15 mouse cellular contexts compared by ENCODE assay signal in the genomic region with DNA sequence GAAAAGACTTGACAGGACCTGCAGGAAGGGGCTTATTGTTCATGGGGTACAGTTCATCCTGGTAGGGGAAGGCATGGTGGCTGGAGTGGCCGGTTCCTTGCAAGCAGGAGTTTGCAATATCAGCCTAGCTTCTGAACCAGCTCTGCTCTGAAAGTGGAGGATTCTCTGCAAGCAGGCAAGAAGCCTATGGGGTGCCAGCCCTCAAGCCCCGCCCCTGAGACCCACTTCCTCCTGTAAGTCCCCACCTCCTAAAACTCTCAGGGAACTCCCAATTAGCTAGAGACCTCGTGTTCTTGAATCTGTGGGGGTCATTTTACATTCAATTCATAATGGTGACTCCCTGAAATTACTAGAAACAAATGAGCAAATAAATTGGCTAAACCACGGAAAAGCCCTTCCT.
DNase-seq lines count a peak whose midpoint lies in the region.
"Had no signal": no experiment of that assay in that cellular context is flagged by ENCODE, and none has a peak within 500 bp of the region (broad histone marks: within the 10 kb centered on the region; RNA-seq: fewer than 3 reads in every experiment).

No protein-coding gene starts in this region.

- DNase-seq in heart, adult 11 months: peak; percentile 55
- DNase-seq in heart, adult 9 months (ENCODE audit: low spot score in 2 of 2): no peak
- DNase-seq in retina, postnatal 1 day: peak; percentile 43
- DNase-seq in retina, embryonic 14.5 days (ENCODE audit: low spot score): no peak
- peak; percentile 48 for DNase-seq in thymus, postnatal 0 days (ENCODE audit: low spot score)
- no peak for DNase-seq in kidney, postnatal 36 days
- DNase-seq in yolk sac, embryonic 10.5 days (ENCODE audit: low spot score): no peak
- DNase-seq in urinary bladder, adult 18-20 months (ENCODE audit: low spot score in 2 of 2): no peak
- DNase-seq: adrenal gland, adult 2 months; cerebellum, adult 9-11 months; heart, postnatal 4 days; kidney, adult 18-20 months; kidney, postnatal 4 days; midbrain, embryonic 14.5 days; right cerebral cortex, adult 18-20 months had no signal

Comparison
In these comparisons a context has a peak if more than half of its experiments do, and no peak if none do; other contexts are left out.
1. DNase-seq: peak in heart, adult 11 months (single experiment), retina, postnatal 1 day (single experiment) and thymus, postnatal 0 days (single experiment); none in heart, adult 9 months (0 of 2), retina, embryonic 14.5 days (single experiment), kidney, postnatal 36 days (0 of 2), yolk sac, embryonic 10.5 days (single experiment) and urinary bladder, adult 18-20 months (0 of 2).